Mouse (Mus musculus): ENCODE data around the gene Gabbr1. TPM values are rescaled to one million over a fixed set of nuclear protein-coding genes. Genes with fewer than 3 reads are reported as not detected.

Gene Gabbr1
- total RNA-seq, 2 experiments from 2014 or later = 706 to 708 TPM

GRCm38 (mm10) chr17:37039127-37039894 lies 6.5 kb upstream of the Gabbr1 start:
- no peak for DNase-seq (ENCODE audit: extremely low spot score in 1 of 2, low spot score in 1 of 2)

DNA sequence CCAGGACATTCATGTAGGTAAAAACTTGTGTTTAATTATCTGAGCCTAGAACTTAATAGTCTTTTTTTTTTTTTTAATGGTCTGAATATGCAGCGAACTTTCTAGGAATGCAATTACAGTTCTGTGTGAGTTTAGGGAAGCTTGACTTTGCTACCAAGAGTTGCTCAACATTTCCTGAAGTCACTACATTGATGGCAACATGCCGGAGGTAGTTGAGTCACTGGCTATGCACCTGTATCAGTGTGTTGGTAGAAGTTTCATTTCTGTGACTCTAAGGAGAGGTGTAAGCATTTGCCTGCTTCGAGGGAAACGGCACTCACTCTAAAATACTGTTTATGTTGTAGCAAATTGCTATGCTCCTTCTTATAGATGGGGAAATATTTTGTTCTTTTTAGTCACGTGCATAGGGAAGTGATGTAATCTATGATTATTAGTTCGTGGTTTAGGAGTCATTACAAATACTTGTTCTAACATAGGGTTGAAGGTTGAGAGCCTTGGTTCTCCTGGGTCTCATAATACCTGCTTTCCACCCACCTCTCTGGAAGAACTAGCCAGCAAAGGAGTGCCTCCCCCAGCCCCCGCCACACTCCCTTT lies 1.0 kb upstream of the Gabbr1 start:
- no peak for DNase-seq (ENCODE audit: extremely low spot score in 1 of 2, low spot score in 1 of 2)

DNA sequence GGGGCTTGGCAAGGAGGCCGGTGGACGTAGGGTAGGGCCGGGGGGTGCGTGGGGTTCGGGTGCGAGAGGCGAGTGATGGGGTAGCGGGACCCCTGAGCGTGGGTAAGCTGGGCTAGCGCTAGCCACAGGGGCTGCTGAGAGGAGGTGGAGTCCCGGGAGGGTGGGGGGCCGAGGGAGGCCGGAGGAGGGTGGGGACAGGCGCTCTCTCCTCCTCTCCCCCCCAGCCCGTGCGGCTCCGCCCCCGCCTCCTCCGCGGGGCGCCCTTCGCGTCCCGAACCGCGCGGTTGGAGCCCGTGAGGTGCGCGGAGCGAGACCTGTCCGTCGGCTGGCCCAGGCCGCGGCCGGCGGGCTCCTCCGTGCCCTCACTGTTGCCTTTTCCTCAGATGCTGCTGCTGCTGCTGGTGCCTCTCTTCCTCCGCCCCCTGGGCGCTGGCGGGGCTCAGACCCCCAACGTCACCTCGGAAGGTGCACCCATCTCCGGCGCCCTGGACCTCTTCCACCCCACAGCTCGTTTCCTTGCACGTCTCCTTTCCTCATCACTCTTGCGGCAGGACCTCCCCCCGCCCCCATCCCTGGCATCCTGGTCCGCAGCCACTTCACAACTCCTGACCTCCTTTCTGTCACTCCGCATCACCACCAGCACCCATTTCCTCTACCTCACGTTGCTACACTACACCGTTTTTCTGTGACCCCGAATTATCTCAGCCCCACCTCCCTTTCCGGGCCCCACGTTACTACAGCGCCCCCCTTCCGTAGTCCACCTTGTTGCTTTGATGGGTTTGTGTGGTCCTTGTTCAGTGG lies 746 bp downstream of the Gabbr1 start:
- DNase-seq (ENCODE audit: extremely low spot score in 1 of 2, low spot score in 1 of 2) = peak; percentile 51 to 59

GRCm38 (mm10) chr17:37047332-37047976 lies 1.7 kb downstream of the Gabbr1 start:
- no peak for DNase-seq (ENCODE audit: extremely low spot score in 1 of 2, low spot score in 1 of 2)

GRCm38 (mm10) chr17:37047981-37048380 lies 2.2 kb downstream of the Gabbr1 start:
- no peak for DNase-seq (ENCODE audit: extremely low spot score in 1 of 2, low spot score in 1 of 2)

- no peak for DNase-seq (ENCODE audit: extremely low spot score in 1 of 2, low spot score in 1 of 2)
These were observed 2.6 kb downstream of the Gabbr1 start for GRCm38 (mm10) chr17:37048383-37048782.

GRCm38 (mm10) chr17:37049570-37050310 lies 4.0 kb downstream of the Gabbr1 start:
- peak; percentile 78 to 87 for DNase-seq (ENCODE audit: extremely low spot score in 1 of 2, low spot score in 1 of 2)

DNA sequence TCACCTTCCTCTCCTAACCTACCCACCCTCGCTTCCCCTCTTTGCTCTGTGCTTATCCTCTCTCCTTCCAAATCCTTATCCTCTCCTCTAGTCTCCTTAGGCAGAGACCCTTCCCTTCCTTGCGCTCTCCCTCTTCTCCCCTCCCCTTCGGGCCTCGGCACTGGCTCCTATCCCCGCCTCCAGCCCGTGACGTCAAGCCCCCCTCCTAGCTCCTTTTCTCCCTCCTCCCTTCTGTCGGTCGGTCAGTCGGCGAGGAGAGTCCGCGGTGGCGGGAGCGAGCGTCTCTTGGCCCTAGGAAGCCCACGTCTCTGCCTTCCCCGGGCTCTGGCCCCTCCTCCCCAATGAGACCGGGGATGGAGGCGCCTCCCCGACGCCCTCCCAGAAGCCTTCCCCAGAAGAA lies 4.6 kb downstream of the Gabbr1 start:
- peak; percentile 94 to 95 for DNase-seq (ENCODE audit: extremely low spot score in 1 of 2, low spot score in 1 of 2)

- DNase-seq (ENCODE audit: extremely low spot score in 1 of 2, low spot score in 1 of 2) = no peak
These were observed 5.1 kb downstream of the Gabbr1 start for GRCm38 (mm10) chr17:37050876-37051275.

- no peak for DNase-seq (ENCODE audit: extremely low spot score in 1 of 2, low spot score in 1 of 2)
These were observed 6.0 kb downstream of the Gabbr1 start for GRCm38 (mm10) chr17:37051745-37052144.

- DNase-seq (ENCODE audit: extremely low spot score in 1 of 2, low spot score in 1 of 2) = no peak
These were observed 11.2 kb downstream of the Gabbr1 start for GRCm38 (mm10) chr17:37056957-37057356.

- DNase-seq (ENCODE audit: extremely low spot score in 1 of 2, low spot score in 1 of 2) = no peak
These were observed 15.7 kb downstream of the Gabbr1 start for GRCm38 (mm10) chr17:37061435-37061834.

- no peak for DNase-seq (ENCODE audit: extremely low spot score in 1 of 2, low spot score in 1 of 2)
These were observed 16.4 kb downstream of the Gabbr1 start for GRCm38 (mm10) chr17:37062101-37062641.

GRCm38 (mm10) chr17:37063063-37063462 lies 17.3 kb downstream of the Gabbr1 start:
- DNase-seq (ENCODE audit: extremely low spot score in 1 of 2, low spot score in 1 of 2) = no peak

DNA sequence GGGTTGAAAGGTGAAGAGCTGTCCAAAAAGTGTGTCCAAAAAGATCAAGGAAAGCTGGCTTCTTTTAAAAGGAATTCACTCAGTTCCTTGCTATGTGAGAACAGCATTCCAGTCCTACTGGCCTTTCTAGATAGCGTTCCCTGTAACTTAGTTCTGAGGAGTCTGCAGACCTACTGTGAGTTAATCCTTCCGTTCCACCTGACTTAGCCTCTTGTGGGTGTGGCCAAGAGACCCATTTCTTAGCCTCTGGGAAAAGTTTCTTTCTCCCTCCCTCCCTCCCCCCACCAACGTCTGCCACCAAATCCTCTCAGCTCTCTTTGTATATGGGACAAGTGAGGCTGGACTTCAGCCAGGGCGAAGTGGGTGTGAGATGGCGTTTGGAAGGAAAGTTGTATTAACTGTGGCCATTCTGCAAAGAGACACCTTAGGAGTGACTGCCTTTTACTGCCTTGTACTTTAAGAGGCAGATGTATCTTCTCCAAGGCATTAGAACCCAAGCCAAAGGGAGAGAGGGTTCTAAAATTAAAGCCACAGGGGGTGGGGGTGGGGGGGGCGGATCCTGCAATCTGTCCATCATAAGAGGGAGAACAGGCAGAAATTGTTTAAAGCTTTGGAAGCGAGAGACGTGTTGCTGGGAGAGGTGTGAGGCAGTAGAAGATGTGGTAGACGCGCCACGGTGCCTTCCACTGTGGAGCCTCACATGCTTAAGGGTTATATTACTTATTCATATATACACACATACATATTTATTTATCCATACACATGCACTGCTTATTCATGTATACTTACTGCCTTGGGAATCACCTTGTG lies 18.1 kb downstream of the Gabbr1 start:
- DNase-seq (ENCODE audit: extremely low spot score in 1 of 2, low spot score in 1 of 2) = no peak

GRCm38 (mm10) chr17:37065993-37066392 lies 20.2 kb downstream of the Gabbr1 start:
- DNase-seq (ENCODE audit: extremely low spot score in 1 of 2, low spot score in 1 of 2) = no peak

- DNase-seq (ENCODE audit: extremely low spot score in 1 of 2, low spot score in 1 of 2) = no peak
These were observed 22.1 kb downstream of the Gabbr1 start for GRCm38 (mm10) chr17:37067861-37068260.

DNA sequence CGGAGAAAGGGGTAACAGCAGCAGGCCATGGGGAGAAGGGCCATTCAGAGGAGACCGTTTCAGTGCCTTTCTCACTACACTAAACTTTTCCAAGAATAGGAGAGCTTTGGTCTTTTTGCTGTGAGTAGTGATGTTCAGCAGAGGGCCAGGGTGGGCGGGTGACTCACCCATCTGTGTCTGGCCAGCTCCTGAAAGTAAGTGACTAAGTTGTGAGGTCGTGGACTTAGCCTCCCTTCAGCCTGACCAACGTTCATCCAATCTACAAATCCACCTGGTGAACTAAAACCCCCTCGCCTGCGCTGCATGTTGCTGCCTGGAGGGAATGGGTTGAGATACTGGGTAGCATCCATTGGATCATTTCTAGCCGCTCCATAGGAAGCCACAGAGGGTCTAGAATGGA lies 24.4 kb downstream of the Gabbr1 start:
- DNase-seq (ENCODE audit: extremely low spot score in 1 of 2, low spot score in 1 of 2) = no peak
